Mouse (Mus musculus) layer of hippocampus, postnatal 10 days (tissue): ENCODE results near the gene Hba-a1. TPM values are rescaled to one million over a fixed set of nuclear protein-coding genes. Genes with fewer than 3 reads are reported as not detected.
"Not testable (repeated sequence)": the region's sequence is repeated elsewhere in the genome, so short reads cannot be mapped to it uniquely, and the experiment has no call there.

Source experiments
- DNase-seq, 2 experiments: peaks; one replicate each; pipeline ENCODE4 v3.0.0; 2021; ENCODE audit warnings: low spot score in 2 of 2
- long read RNA-seq: library from polyadenylated mRNA; stranded (forward); transcript quantifications from one replicate; pipeline ENCODE4 v2.0.0, GENCODE M21; 2023
- total RNA-seq, 2 experiments: library from RNA; stranded (reverse); gene quantifications; 2 replicates each; pipeline ENCODE4 v1.2.3; 2021

The Hba-a1 gene
- 100 to 1,000 TPM; 667 to 733 TPM for total RNA-seq
- long read RNA-seq, transcript Hba-a1-201 (3 exons, 699 nt): major isoform, 653 of 660 reads
- long read RNA-seq, partial matches to known transcripts: 2 of 660 reads
- long read RNA-seq, other reads (novel, unspliced or antisense): 1 of 660 reads

GRCm38 (mm10) chr11:32283091-32283777 is at the start of gene Hba-a1:
Gene Hba-a1 (plus strand): TSS chr11:32283511.
- not testable (repeated sequence) for DNase-seq

- DNase-seq: peak; percentile 73 to 74
Observed at GRCm38 (mm10) chr11:32233895-32234294, 49.4 kb upstream of the Hba-a1 start.

GRCm38 (mm10) chr11:32234816-32235485 is 48.4 kb upstream of the Hba-a1 start:
- DNase-seq: peak in 1 of 2 experiments; percentile 26

GRCm38 (mm10) chr11:32235646-32236045 is 47.7 kb upstream of the Hba-a1 start:
- DNase-seq: peak; percentile 75 to 86

GRCm38 (mm10) chr11:32236132-32236531 is 47.2 kb upstream of the Hba-a1 start:
- peak in 1 of 2 experiments; percentile 29 for DNase-seq

- DNase-seq: peak; percentile 75 to 79
Observed at GRCm38 (mm10) chr11:32236712-32237410, 46.5 kb upstream of the Hba-a1 start.

GRCm38 (mm10) chr11:32237411-32237795 is 45.9 kb upstream of the Hba-a1 start:
- no peak for DNase-seq

GRCm38 (mm10) chr11:32238093-32238860 is 45.0 kb upstream of the Hba-a1 start:
- DNase-seq: peak; percentile 77 to 83

GRCm38 (mm10) chr11:32241391-32241790 is 41.9 kb upstream of the Hba-a1 start:
- no peak for DNase-seq

- no peak for DNase-seq
Observed at GRCm38 (mm10) chr11:32242209-32242608, 41.1 kb upstream of the Hba-a1 start.

- DNase-seq: no peak
Observed at GRCm38 (mm10) chr11:32243205-32243955, 39.9 kb upstream of the Hba-a1 start.

- DNase-seq: no peak
Observed at GRCm38 (mm10) chr11:32244064-32244463, 39.2 kb upstream of the Hba-a1 start.

- no peak for DNase-seq
Observed at GRCm38 (mm10) chr11:32244617-32245016, 38.7 kb upstream of the Hba-a1 start.

GRCm38 (mm10) chr11:32245614-32246013 is 37.7 kb upstream of the Hba-a1 start:
- no peak for DNase-seq

- DNase-seq: peak in 1 of 2 experiments; percentile 20
Observed at GRCm38 (mm10) chr11:32247068-32247467, 36.2 kb upstream of the Hba-a1 start.

- DNase-seq: no peak
Observed at GRCm38 (mm10) chr11:32248350-32248749, 35.0 kb upstream of the Hba-a1 start.

- no peak for DNase-seq
Observed at GRCm38 (mm10) chr11:32250880-32251763, 32.2 kb upstream of the Hba-a1 start.

GRCm38 (mm10) chr11:32253121-32253520 is 30.2 kb upstream of the Hba-a1 start:
- DNase-seq: no peak

- DNase-seq: no peak
Observed at GRCm38 (mm10) chr11:32256146-32256545, 27.2 kb upstream of the Hba-a1 start.
